Mouse (Mus musculus) bone marrow macrophage, adult 2 months (primary cell): ENCODE data around the gene Gm45618.

Experiments
- CTCF ChIP-seq: IDR thresholded peaks from 2 replicates; pipeline ENCODE4 v1.5.1; 2012; ENCODE audit warnings: low read depth, mild to moderate bottlenecking, low read length, moderate library complexity
- POLR2A ChIP-seq: IDR thresholded peaks from 2 replicates; pipeline ENCODE4 v1.6.1; 2012; ENCODE audit warnings: mild to moderate bottlenecking, low read depth, low read length, borderline replicate concordance

DNA sequence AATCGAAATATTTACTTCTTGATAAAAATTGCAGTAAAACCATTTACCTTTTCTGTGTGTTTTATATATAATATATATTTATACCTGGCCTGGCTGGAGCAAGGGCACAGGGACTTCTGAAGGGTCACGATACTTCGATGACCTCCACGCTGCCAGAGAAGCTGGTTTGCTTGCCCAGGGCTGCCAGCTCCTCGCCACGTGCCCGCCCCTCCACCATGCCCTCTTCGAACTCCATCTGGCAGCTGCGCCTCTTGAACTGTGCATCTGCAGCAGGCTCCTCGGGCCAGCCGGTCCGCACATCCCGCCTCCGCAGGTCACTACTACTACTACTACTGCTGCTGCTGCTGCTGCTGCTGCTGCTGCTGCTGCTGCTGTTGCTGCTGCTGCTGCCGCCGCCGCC is 38.8 kb downstream of the Gm45618 start:
- TF ChIP-seq CTCF (no peak), POLR2A (no peak)
